Mouse (Mus musculus): Measurements from ENCODE around the gene Bean1. TPM values are rescaled to one million over a fixed set of nuclear protein-coding genes. Genes with fewer than 3 reads are reported as not detected.
A peak's percentile ranks its signal among the peaks of the same experiment; 100 is the strongest.
"Not testable (repeated sequence)": the region's sequence is repeated elsewhere in the genome, so short reads cannot be mapped to it uniquely, and the experiment has no call there.

The Bean1 gene
- polyA plus RNA-seq, 1 experiment from 2014 or later, result 1.1 TPM

- Histone ChIP-seq H3K4me3 (replicated peaks; ENCODE audit: low read length) (peak overlapping the region; percentile 66), H3K9me3 (replicated peaks; ENCODE audit: control insufficient read depth, low read length) (no peaks in the 10 kb centered on the region), H3K36me3 (ENCODE audit: control insufficient read depth, insufficient read depth, low read length) (peaks cover 3% of the 10 kb centered on the region; the same call in 1 of the 2 replicates), H3K4me2 (ENCODE audit: low read depth, low read length) (peak overlapping the region; percentile 81), H3K27ac (ENCODE audit: low read length) (peak overlapping the region; percentile 47; the same call in 1 of the 2 replicates), H3K27me3 (ENCODE audit: control insufficient read depth, insufficient read depth, low read length) (no peaks in the 10 kb centered on the region), H3K4me1 (ENCODE audit: control insufficient read depth, insufficient read depth, low read length) (peaks cover 21% of the 10 kb centered on the region), H3K9ac (ENCODE audit: low read length) (peak overlapping the region; percentile 75)
- no peak for ATAC-seq (ENCODE audit: insufficient read depth, low FRiP score)
- WGBS, result 56% methylated on average over 22 of the region's 22 CpGs
Observed at GRCm38 (mm10) chr8:104247054-104247907, 77.0 kb downstream of the Bean1 start.

GRCm38 (mm10) chr8:104247908-104248275 lies 77.7 kb downstream of the Bean1 start:
- Histone ChIP-seq H3K27me3 (ENCODE audit: control insufficient read depth, insufficient read depth, low read length) (no peaks in the 10 kb centered on the region), H3K9me3 (replicated peaks; ENCODE audit: control insufficient read depth, low read length) (no peaks in the 10 kb centered on the region), H3K4me1 (ENCODE audit: control insufficient read depth, insufficient read depth, low read length) (peaks cover 21% of the 10 kb centered on the region), H3K27ac (ENCODE audit: low read length) (peak overlapping the region; percentile 47), H3K9ac (ENCODE audit: low read length) (peak overlapping the region; percentile 75), H3K4me3 (replicated peaks; ENCODE audit: low read length) (peak overlapping the region; percentile 66), H3K36me3 (ENCODE audit: control insufficient read depth, insufficient read depth, low read length) (no peaks in the 10 kb centered on the region), H3K4me2 (ENCODE audit: low read depth, low read length) (peak overlapping the region; percentile 81)
- 2% methylated on average over 11 of the region's 11 CpGs for WGBS
- no peak for ATAC-seq (ENCODE audit: insufficient read depth, low FRiP score)

- ATAC-seq (ENCODE audit: insufficient read depth, low FRiP score), result peak; percentile 85
- peak within 1 kb of the TSS; percentile 66 for H3K4me3 ChIP-seq (replicated peaks; ENCODE audit: low read length)
- H3K4me2 ChIP-seq (ENCODE audit: low read depth, low read length), result peak within 1 kb of the TSS; percentile 81
- no peaks in the 10 kb centered on the region for H3K9me3 ChIP-seq (replicated peaks; ENCODE audit: control insufficient read depth, low read length)
- no peaks in the 10 kb centered on the region for H3K27me3 ChIP-seq (ENCODE audit: control insufficient read depth, insufficient read depth, low read length)
- peak within 1 kb of the TSS; percentile 75 for H3K9ac ChIP-seq (ENCODE audit: low read length)
- no peaks in the 10 kb centered on the region for H3K36me3 ChIP-seq (ENCODE audit: control insufficient read depth, insufficient read depth, low read length)
- peak within 1 kb of the TSS; percentile 47 for H3K27ac ChIP-seq (ENCODE audit: low read length)
- 0% methylated on average over 28 of the region's 28 CpGs for WGBS
- peaks cover 21% of the 10 kb centered on the region for H3K4me1 ChIP-seq (ENCODE audit: control insufficient read depth, insufficient read depth, low read length)
Observed at GRCm38 (mm10) chr8:104248276-104248675, 78.0 kb downstream of the Bean1 start, which contains the start of gene Tk2. Gene Tk2 (minus strand): TSS chr8:104248558.

- ATAC-seq (ENCODE audit: insufficient read depth, low FRiP score), result no peak
- no peak overlapping the region for H3K4me3 ChIP-seq (replicated peaks; ENCODE audit: low read length)
- no peaks in the 10 kb centered on the region for H3K27me3 ChIP-seq (ENCODE audit: control insufficient read depth, insufficient read depth, low read length)
- no peaks in the 10 kb centered on the region for H3K36me3 ChIP-seq (ENCODE audit: control insufficient read depth, insufficient read depth, low read length)
- H3K27ac ChIP-seq (ENCODE audit: low read length), result no peak overlapping the region
- 86% methylated on average over 7 of the region's 7 CpGs for WGBS
- H3K9me3 ChIP-seq (replicated peaks; ENCODE audit: control insufficient read depth, low read length), result no peaks in the 10 kb centered on the region
- peaks cover 21% of the 10 kb centered on the region for H3K4me1 ChIP-seq (ENCODE audit: control insufficient read depth, insufficient read depth, low read length)
- H3K4me2 ChIP-seq (ENCODE audit: low read depth, low read length), result no peak overlapping the region
- H3K9ac ChIP-seq (ENCODE audit: low read length), result no peak overlapping the region
Observed at GRCm38 (mm10) chr8:104249442-104249996, 79.3 kb downstream of the Bean1 start.

- H3K9me3 ChIP-seq (replicated peaks; ENCODE audit: control insufficient read depth, low read length), result no peaks in the 10 kb centered on the region
- H3K36me3 ChIP-seq (ENCODE audit: control insufficient read depth, insufficient read depth, low read length), result no peaks in the 10 kb centered on the region
- ATAC-seq (ENCODE audit: insufficient read depth, low FRiP score), result peak; percentile 88
- peak within 1 kb of the TSS; percentile 78 for H3K9ac ChIP-seq (ENCODE audit: low read length)
- no peaks in the 10 kb centered on the region for H3K27me3 ChIP-seq (ENCODE audit: control insufficient read depth, insufficient read depth, low read length)
- H3K4me3 ChIP-seq (replicated peaks; ENCODE audit: low read length), result peak within 1 kb of the TSS; percentile 72
- H3K4me1 ChIP-seq (ENCODE audit: control insufficient read depth, insufficient read depth, low read length), result peaks cover 21% of the 10 kb centered on the region
- H3K4me2 ChIP-seq (ENCODE audit: low read depth, low read length), result peak within 1 kb of the TSS; percentile 68
- peak within 1 kb of the TSS; percentile 94 for H3K27ac ChIP-seq (ENCODE audit: low read length)
- 3% methylated on average over 41 of the region's 41 CpGs for WGBS
Observed at GRCm38 (mm10) chr8:104250439-104251367, 80.5 kb downstream of the Bean1 start, which contains the start of gene Cklf. Gene Cklf (plus strand): TSS chr8:104250861.

- no peaks in the 10 kb centered on the region for H3K36me3 ChIP-seq (ENCODE audit: control insufficient read depth, insufficient read depth, low read length)
- peak overlapping the region; percentile 68 for H3K4me2 ChIP-seq (ENCODE audit: low read depth, low read length)
- peaks cover 20% of the 10 kb centered on the region for H3K4me1 ChIP-seq (ENCODE audit: control insufficient read depth, insufficient read depth, low read length)
- no peaks in the 10 kb centered on the region for H3K27me3 ChIP-seq (ENCODE audit: control insufficient read depth, insufficient read depth, low read length)
- peak overlapping the region; percentile 94 for H3K27ac ChIP-seq (ENCODE audit: low read length)
- no peaks in the 10 kb centered on the region for H3K9me3 ChIP-seq (replicated peaks; ENCODE audit: control insufficient read depth, low read length)
- peak overlapping the region; percentile 72 for H3K4me3 ChIP-seq (replicated peaks; ENCODE audit: low read length)
- H3K9ac ChIP-seq (ENCODE audit: low read length), result peak overlapping the region; percentile 78
- under 1% methylated on average over 7 of the region's 7 CpGs for WGBS
- no peak for ATAC-seq (ENCODE audit: insufficient read depth, low FRiP score)
Observed at GRCm38 (mm10) chr8:104251461-104251860, 81.2 kb downstream of the Bean1 start.

- Histone ChIP-seq H3K4me2 (ENCODE audit: low read depth, low read length) (no peak overlapping the region), H3K27ac (ENCODE audit: low read length) (no peak overlapping the region), H3K36me3 (ENCODE audit: control insufficient read depth, insufficient read depth, low read length) (peaks cover 5% of the 10 kb centered on the region), H3K4me1 (ENCODE audit: control insufficient read depth, insufficient read depth, low read length) (peaks cover 7% of the 10 kb centered on the region; the same call in 1 of the 2 replicates), H3K27me3 (ENCODE audit: control insufficient read depth, insufficient read depth, low read length) (no peaks in the 10 kb centered on the region), H3K9ac (ENCODE audit: low read length) (no peak overlapping the region), H3K9me3 (replicated peaks; ENCODE audit: control insufficient read depth, low read length) (no peaks in the 10 kb centered on the region), H3K4me3 (replicated peaks; ENCODE audit: low read length) (no peak overlapping the region)
- WGBS, result 96% methylated on average over 3 of the region's 3 CpGs
- ATAC-seq (ENCODE audit: insufficient read depth, low FRiP score), result no peak
Observed at GRCm38 (mm10) chr8:104253016-104253415, 82.8 kb downstream of the Bean1 start.

GRCm38 (mm10) chr8:104261802-104262201 lies 91.6 kb downstream of the Bean1 start:
- H3K4me3 ChIP-seq (replicated peaks; ENCODE audit: low read length); H3K27ac ChIP-seq (ENCODE audit: low read length); ATAC-seq (ENCODE audit: insufficient read depth, low FRiP score); H3K4me1 ChIP-seq (ENCODE audit: control insufficient read depth, insufficient read depth, low read length); H3K4me2 ChIP-seq (ENCODE audit: low read depth, low read length); H3K9ac ChIP-seq (ENCODE audit: low read length); H3K27me3 ChIP-seq (ENCODE audit: control insufficient read depth, insufficient read depth, low read length); H3K9me3 ChIP-seq (replicated peaks; ENCODE audit: control insufficient read depth, low read length): not testable (repeated sequence)
- peaks cover 19% of the 10 kb centered on the region for H3K36me3 ChIP-seq (ENCODE audit: control insufficient read depth, insufficient read depth, low read length)
- WGBS, result 90% methylated on average over 5 of the region's 5 CpGs

Data from stomach, embryonic 16.5 days (tissue).